Mouse (Mus musculus): Measurements from ENCODE around the gene Zbed4. TPM values are rescaled to one million over a fixed set of nuclear protein-coding genes. Genes with fewer than 3 reads are reported as not detected.

Gene Zbed4
- total and polyA plus RNA-seq, 2 experiments, result 1.8 to 2.8 TPM

DNA sequence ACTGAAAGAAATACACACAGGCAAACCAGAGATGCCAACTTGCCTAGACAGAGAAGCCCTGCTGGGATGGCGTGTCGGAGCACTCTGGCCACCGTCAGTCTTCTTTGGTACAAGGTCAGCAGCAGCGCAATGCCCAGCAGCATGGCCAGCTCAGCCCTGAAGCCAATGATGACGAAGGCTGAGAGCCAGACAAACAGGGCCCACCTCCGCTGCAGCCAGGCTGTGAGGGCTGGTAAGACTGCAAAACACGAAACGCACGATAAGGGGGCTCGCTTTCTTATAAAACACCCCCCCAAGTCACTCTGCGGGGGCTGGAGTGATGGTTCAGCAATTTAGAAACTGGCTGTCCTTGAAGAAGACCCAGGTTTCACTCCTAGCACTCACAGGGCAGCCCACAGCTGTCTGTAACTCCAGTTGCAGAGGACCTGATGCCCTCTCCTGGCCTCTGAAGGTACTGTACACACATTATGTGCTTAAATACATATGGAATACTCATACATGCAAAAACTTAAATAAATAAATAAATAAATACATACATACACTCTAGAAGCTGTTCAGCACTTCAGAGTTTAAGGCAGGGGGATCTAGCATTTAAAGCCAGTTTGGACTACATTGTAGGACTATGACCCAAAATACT lies 63.1 kb downstream of the Zbed4 start:
- WGBS, result 93% methylated on average over 11 of the region's 11 CpGs
- no peak for DNase-seq (ENCODE audit: extremely low read depth, low read depth, low spot score)
- TF ChIP-seq CTCF (IDR thresholded peaks at IDR 0.05; ENCODE audit: low read depth, low read length) (peak; percentile 26; the same call in 1 of the 2 replicates), POLR2A (IDR thresholded peaks at IDR 0.05; ENCODE audit: extremely low read depth, insufficient read depth, low read length) (no peak)
- H3K79me2 ChIP-seq (ENCODE audit: control insufficient read depth, insufficient read depth, low read length), result peaks cover under 1% of the 10 kb centered on the region
- no peak overlapping the region for H3K9ac ChIP-seq (ENCODE audit: low read depth, low read length)
- peaks cover 7% of the 10 kb centered on the region; the same call in 1 of the 2 replicates for H3K36me3 ChIP-seq (ENCODE audit: control insufficient read depth, insufficient read depth, low read length)
- no peak overlapping the region for H3K4me3 ChIP-seq (ENCODE audit: insufficient read depth, low read depth, low read length)
- H3K4me1 ChIP-seq (ENCODE audit: control insufficient read depth, insufficient read depth, low read length), result peaks cover 3% of the 10 kb centered on the region; the same call in 1 of the 2 replicates
- no peak overlapping the region for H3K27ac ChIP-seq (replicated peaks; ENCODE audit: insufficient read depth, low read depth, low read length)
- H3K27me3 ChIP-seq (ENCODE audit: control insufficient read depth, insufficient read depth, low read length), result no peaks in the 10 kb centered on the region

- Histone ChIP-seq H3K4me3 (ENCODE audit: insufficient read depth, low read depth, low read length) (no peak overlapping the region), H3K79me2 (ENCODE audit: control insufficient read depth, insufficient read depth, low read length) (peaks cover 8% of the 10 kb centered on the region), H3K4me1 (ENCODE audit: control insufficient read depth, insufficient read depth, low read length) (peaks cover 6% of the 10 kb centered on the region; the same call in 1 of the 2 replicates), H3K9ac (ENCODE audit: low read depth, low read length) (no peak overlapping the region), H3K27ac (replicated peaks; ENCODE audit: insufficient read depth, low read depth, low read length) (no peak overlapping the region), H3K36me3 (ENCODE audit: control insufficient read depth, insufficient read depth, low read length) (peaks cover 7% of the 10 kb centered on the region; the same call in 1 of the 2 replicates), H3K27me3 (ENCODE audit: control insufficient read depth, insufficient read depth, low read length) (no peaks in the 10 kb centered on the region)
- DNase-seq (ENCODE audit: extremely low read depth, low read depth, low spot score), result no peak
- 64% methylated on average over 6 of the region's 6 CpGs for WGBS
- TF ChIP-seq POLR2A (IDR thresholded peaks at IDR 0.05; ENCODE audit: extremely low read depth, insufficient read depth, low read length) (no peak), CTCF (IDR thresholded peaks at IDR 0.05; ENCODE audit: low read depth, low read length) (no peak)
Observed at GRCm38 (mm10) chr15:88815196-88815700, 63.8 kb downstream of the Zbed4 start.

DNA sequence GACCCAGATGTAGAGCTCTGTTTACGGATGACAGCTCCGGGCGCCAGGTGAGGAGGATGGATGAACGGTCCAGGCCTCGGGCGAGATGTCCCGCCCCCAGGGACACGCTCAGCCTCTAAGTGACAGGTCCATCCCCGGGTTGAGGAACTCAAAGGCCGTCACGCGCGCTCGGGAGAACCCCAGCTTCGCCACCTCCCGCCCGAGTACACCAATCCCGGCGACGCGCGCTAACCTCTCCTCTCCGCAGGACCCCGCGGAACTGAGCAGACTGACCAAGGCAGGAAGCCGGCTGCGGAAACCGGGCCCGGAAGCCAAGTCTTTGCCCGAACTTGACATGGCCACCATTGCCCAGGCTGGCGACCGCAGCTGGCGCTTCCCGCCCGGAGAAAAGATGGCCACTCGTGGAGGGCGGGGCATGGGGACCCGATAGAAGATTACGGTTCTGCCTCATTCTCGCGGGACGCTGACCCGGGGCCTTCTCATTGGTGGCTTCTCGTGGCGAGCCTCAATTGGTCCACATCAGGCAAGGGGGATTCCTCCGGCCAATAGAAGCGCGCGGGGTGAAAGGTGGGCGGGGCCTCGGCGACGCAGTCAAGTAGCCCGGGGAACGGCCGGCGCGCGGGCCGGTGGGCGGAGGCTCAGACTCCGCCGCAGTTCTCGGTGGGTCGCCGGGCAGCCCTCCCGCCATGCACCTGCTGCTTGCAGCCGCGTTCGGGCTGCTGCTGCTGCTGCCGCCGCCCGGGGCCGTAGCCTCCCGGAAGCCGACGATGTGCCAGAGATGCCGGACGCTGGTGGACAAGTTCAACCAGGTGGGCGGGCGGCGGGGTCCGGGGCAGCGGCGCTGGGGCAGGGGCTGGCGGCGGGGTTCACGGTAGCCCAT lies 67.8 kb downstream of the Zbed4 start, which contains the start of the genes Alg12 and Creld2:
TSS of gene Alg12 (minus strand) at position 293 of the 880 bp plus-strand sequence.
TSS of gene Creld2 (plus strand) at position 621 of the 880 bp plus-strand sequence.
- peak; percentile 68 for TF ChIP-seq POLR2A (IDR thresholded peaks at IDR 0.05; ENCODE audit: extremely low read depth, insufficient read depth, low read length)
- TF ChIP-seq CTCF (IDR thresholded peaks at IDR 0.05; ENCODE audit: low read depth, low read length), result no peak
- Histone ChIP-seq H3K4me1 (ENCODE audit: control insufficient read depth, insufficient read depth, low read length) (peaks cover 22% of the 10 kb centered on the region), H3K27ac (replicated peaks; ENCODE audit: insufficient read depth, low read depth, low read length) (peak within 1 kb of the TSS; percentile 69; the same call in 1 of the 2 replicates), H3K4me3 (ENCODE audit: insufficient read depth, low read depth, low read length) (peak within 1 kb of the TSS; percentile 87), H3K79me2 (ENCODE audit: control insufficient read depth, insufficient read depth, low read length) (peaks cover 10% of the 10 kb centered on the region), H3K9ac (ENCODE audit: low read depth, low read length) (peak within 1 kb of the TSS; percentile 88), H3K27me3 (ENCODE audit: control insufficient read depth, insufficient read depth, low read length) (no peaks in the 10 kb centered on the region), H3K36me3 (ENCODE audit: control insufficient read depth, insufficient read depth, low read length) (peaks cover 16% of the 10 kb centered on the region; the same call in 1 of the 2 replicates)
- WGBS, result under 1% methylated on average over 88 of the region's 88 CpGs
- DNase-seq (ENCODE audit: extremely low read depth, low read depth, low spot score), result peak; percentile 94

GRCm38 (mm10) chr15:88819906-88820303 lies 68.4 kb downstream of the Zbed4 start:
- Histone ChIP-seq H3K79me2 (ENCODE audit: control insufficient read depth, insufficient read depth, low read length) (peaks cover 10% of the 10 kb centered on the region), H3K36me3 (ENCODE audit: control insufficient read depth, insufficient read depth, low read length) (peaks cover 15% of the 10 kb centered on the region; the same call in 1 of the 2 replicates), H3K4me1 (ENCODE audit: control insufficient read depth, insufficient read depth, low read length) (peaks cover 22% of the 10 kb centered on the region), H3K27ac (replicated peaks; ENCODE audit: insufficient read depth, low read depth, low read length) (no peak overlapping the region; the same call in 1 of the 2 replicates), H3K27me3 (ENCODE audit: control insufficient read depth, insufficient read depth, low read length) (no peaks in the 10 kb centered on the region), H3K4me3 (ENCODE audit: insufficient read depth, low read depth, low read length) (peak overlapping the region; percentile 84), H3K9ac (ENCODE audit: low read depth, low read length) (peak overlapping the region; percentile 88)
- no peak for TF ChIP-seq CTCF (IDR thresholded peaks at IDR 0.05; ENCODE audit: low read depth, low read length)
- TF ChIP-seq POLR2A (IDR thresholded peaks at IDR 0.05; ENCODE audit: extremely low read depth, insufficient read depth, low read length), result no peak
- no peak for DNase-seq (ENCODE audit: extremely low read depth, low read depth, low spot score)
- under 1% methylated on average over 23 of the region's 23 CpGs for WGBS

DNA sequence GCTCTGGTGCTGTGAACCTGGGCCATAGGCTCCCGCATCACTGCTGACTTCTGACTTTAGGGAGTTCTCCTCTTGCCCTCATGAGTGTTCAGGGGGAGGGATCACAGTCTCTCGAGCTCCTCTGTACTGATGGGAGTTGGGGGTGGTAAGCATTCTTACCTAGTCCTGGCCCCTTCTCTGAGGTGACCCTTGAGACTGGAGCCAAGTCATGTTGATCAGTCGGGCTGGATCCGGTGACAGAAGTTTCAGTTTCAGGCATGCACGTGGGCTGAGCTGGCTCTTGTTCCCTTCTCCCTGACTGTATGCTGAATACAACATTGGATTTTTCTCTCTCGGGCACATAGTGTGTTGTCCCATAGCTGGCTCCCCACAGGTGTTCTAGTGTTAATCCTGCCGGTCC lies 69.9 kb downstream of the Zbed4 start:
- H3K36me3 ChIP-seq (ENCODE audit: control insufficient read depth, insufficient read depth, low read length), result peaks cover 19% of the 10 kb centered on the region; the same call in 1 of the 2 replicates
- no peak overlapping the region for H3K27ac ChIP-seq (replicated peaks; ENCODE audit: insufficient read depth, low read depth, low read length)
- peaks cover 22% of the 10 kb centered on the region for H3K4me1 ChIP-seq (ENCODE audit: control insufficient read depth, insufficient read depth, low read length)
- no peak for TF ChIP-seq CTCF (IDR thresholded peaks at IDR 0.05; ENCODE audit: low read depth, low read length)
- TF ChIP-seq POLR2A (IDR thresholded peaks at IDR 0.05; ENCODE audit: extremely low read depth, insufficient read depth, low read length), result no peak
- peaks cover 10% of the 10 kb centered on the region for H3K79me2 ChIP-seq (ENCODE audit: control insufficient read depth, insufficient read depth, low read length)
- H3K9ac ChIP-seq (ENCODE audit: low read depth, low read length), result peak overlapping the region; percentile 24; the same call in 1 of the 2 replicates
- no peak overlapping the region for H3K4me3 ChIP-seq (ENCODE audit: insufficient read depth, low read depth, low read length)
- 35% methylated on average over 7 of the region's 7 CpGs for WGBS
- no peak for DNase-seq (ENCODE audit: extremely low read depth, low read depth, low spot score)
- no peaks in the 10 kb centered on the region for H3K27me3 ChIP-seq (ENCODE audit: control insufficient read depth, insufficient read depth, low read length)
